Mouse (Mus musculus) ES-E14 (cell line): ENCODE measurements around the gene Hmgb1.

Source experiments
- CHD2 ChIP-seq: IDR thresholded peaks from 2 replicates; pipeline ENCODE4 v1.6.1; 2014; ENCODE audit warnings: mild to moderate bottlenecking, low read depth, low read length, inconsistent platforms
- HCFC1 ChIP-seq: IDR thresholded peaks from 2 replicates; pipeline ENCODE4 v1.6.1; 2012; ENCODE audit warnings: low read length, inconsistent platforms, borderline replicate concordance; ENCODE audit not compliant: insufficient read depth
- MAFK ChIP-seq: IDR thresholded peaks from 2 replicates; pipeline ENCODE4 v1.6.1; 2014; ENCODE audit warnings: mild to moderate bottlenecking, low read depth, low read length, inconsistent platforms; ENCODE audit not compliant: insufficient read depth
- ZC3H11A ChIP-seq: IDR thresholded peaks from 2 replicates; pipeline ENCODE4 v1.6.1; 2012; ENCODE audit warnings: low read depth, mild to moderate bottlenecking, inconsistent platforms, low read length, borderline replicate concordance
- ZNF384 ChIP-seq: IDR thresholded peaks from 2 replicates; pipeline ENCODE4 v1.6.1; 2012; ENCODE audit warnings: low read depth, low read length, inconsistent platforms

GRCm38 (mm10) chr5:149002803-149003115 is 181.5 kb downstream of the Hmgb1 start:
- TF ChIP-seq ZNF384 (no peak), CHD2 (no peak), MAFK (no peak), HCFC1 (no peak), ZC3H11A (no peak)
